In the genomic region with DNA sequence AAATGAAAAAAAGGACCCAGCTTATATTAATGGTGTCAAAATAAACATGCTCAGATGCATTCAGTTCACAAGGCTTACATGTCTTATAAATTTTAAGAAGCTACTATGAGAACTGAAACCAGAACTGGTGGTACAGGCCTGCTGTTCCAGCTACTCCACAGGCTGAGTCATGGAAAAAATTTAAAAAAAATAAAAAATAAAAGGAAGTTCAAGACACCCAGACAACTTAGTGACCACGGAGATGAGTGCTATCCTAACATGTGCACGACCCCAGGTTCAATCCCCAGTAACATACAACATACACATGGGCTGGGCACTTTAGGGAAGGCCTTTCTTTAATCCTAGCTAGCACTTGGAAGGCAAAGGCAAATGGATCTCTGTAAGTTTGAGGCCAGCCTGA, we compare ENCODE assay signal across 18 mouse cellular contexts. TPM values are rescaled to one million over a fixed set of nuclear protein-coding genes. Genes with fewer than 3 reads are reported as not detected.
A peak's percentile ranks its signal among the peaks of the same experiment; 100 is the strongest.
DNase-seq lines count a peak whose midpoint lies in the region; ATAC-seq and TF ChIP-seq lines count a peak whose summit lies in the region.
"Had no signal": no experiment of that assay in that cellular context is flagged by ENCODE, and none has a peak within 500 bp of the region (broad histone marks: within the 10 kb centered on the region; RNA-seq: fewer than 3 reads in every experiment).

No protein-coding gene starts in this region.

- H3K4me1 ChIP-seq in hindbrain, embryonic 15.5 days (replicated peaks), result peaks cover 26% of the 10 kb centered on the region
- H3K4me1 ChIP-seq in hindbrain, embryonic 11.5 days (replicated peaks; ENCODE audit: control insufficient read depth, insufficient read depth, low read length), result peaks cover 2% of the 10 kb centered on the region; the same call in 1 of the 2 replicates
- H3K4me1 ChIP-seq in lung, postnatal 0 days (ENCODE audit: insufficient read depth, low read depth, low read length), result peaks cover 11% of the 10 kb centered on the region; the same call in 1 of the 2 replicates
- H3K4me1 ChIP-seq in embryonic fibroblast, embryonic 13.5 days (ENCODE audit: control insufficient read depth, insufficient read depth, low read length), result peaks cover 8% of the 10 kb centered on the region
- H3K4me1 ChIP-seq in stomach, postnatal 0 days (replicated peaks; ENCODE audit: control insufficient read depth, insufficient read depth), result no peaks in the 10 kb centered on the region
- peaks cover 12% of the 10 kb centered on the region for H3K4me1 ChIP-seq in hindbrain, embryonic 16.5 days (ENCODE audit: control insufficient read depth, insufficient read depth, low read depth, low read length)

- H3K4me2 ChIP-seq in hindbrain, embryonic 15.5 days, result peak overlapping the region; percentile 94; the same call in 1 of the 2 replicates
- no peak overlapping the region for H3K4me2 ChIP-seq in hindbrain, embryonic 11.5 days (replicated peaks; ENCODE audit: low read depth, low read length)
- no peak overlapping the region for H3K4me2 ChIP-seq in lung, postnatal 0 days (replicated peaks; ENCODE audit: low read depth, low read length)
- H3K4me2 ChIP-seq in stomach, postnatal 0 days (replicated peaks; ENCODE audit: low read depth), result no peak overlapping the region
- no peak overlapping the region for H3K4me2 ChIP-seq in hindbrain, embryonic 16.5 days (ENCODE audit: low read length)

- H3K27me3 ChIP-seq in hindbrain, embryonic 15.5 days, result no peaks in the 10 kb centered on the region
- H3K27me3 ChIP-seq in hindbrain, embryonic 11.5 days (ENCODE audit: control insufficient read depth, insufficient read depth, low read length), result no peaks in the 10 kb centered on the region
- no peaks in the 10 kb centered on the region for H3K27me3 ChIP-seq in lung, postnatal 0 days (replicated peaks; ENCODE audit: insufficient read depth, low read length)
- H3K27me3 ChIP-seq in stomach, postnatal 0 days (ENCODE audit: control insufficient read depth, insufficient read depth, low read length), result no peaks in the 10 kb centered on the region
- H3K27me3 ChIP-seq in hindbrain, embryonic 16.5 days (replicated peaks; ENCODE audit: control insufficient read depth, insufficient read depth, low read length), result no peaks in the 10 kb centered on the region
- H3K27me3 ChIP-seq: heart, embryonic 15.5 days; hindbrain, embryonic 12.5 days had no signal

- TF ChIP-seq EP300 in lung, postnatal 0 days (IDR thresholded peaks at IDR 0.05), result no peak
- no peak for TF ChIP-seq EP300 in stomach, postnatal 0 days (optimal IDR thresholded peaks at IDR 0.05)

- ATAC-seq in hindbrain, embryonic 15.5 days (ENCODE audit: low FRiP score, low read depth), result no peak
- ATAC-seq in hindbrain, embryonic 11.5 days (ENCODE audit: low FRiP score), result no peak
- no peak for ATAC-seq in lung, postnatal 0 days
- ATAC-seq in stomach, postnatal 0 days (ENCODE audit: low FRiP score, low TSS enrichment), result no peak
- ATAC-seq in hindbrain, embryonic 16.5 days, result no peak

- TF ChIP-seq CTCF in lung, postnatal 0 days (IDR thresholded peaks at IDR 0.05), result no peak
- no peak for TF ChIP-seq CTCF in embryonic fibroblast, embryonic 13.5 days (IDR thresholded peaks at IDR 0.05; ENCODE audit: borderline replicate concordance, insufficient read depth, low read length)
- no peak for TF ChIP-seq CTCF in stomach, postnatal 0 days (IDR thresholded peaks at IDR 0.05; ENCODE audit: low read depth)

- H3K9ac ChIP-seq in hindbrain, embryonic 15.5 days, result no peak overlapping the region
- no peak overlapping the region for H3K9ac ChIP-seq in hindbrain, embryonic 11.5 days (ENCODE audit: low read depth, low read length)
- no peak overlapping the region for H3K9ac ChIP-seq in lung, postnatal 0 days (replicated peaks; ENCODE audit: low read depth)
- H3K9ac ChIP-seq in stomach, postnatal 0 days (ENCODE audit: low read length), result no peak overlapping the region
- no peak overlapping the region for H3K9ac ChIP-seq in hindbrain, embryonic 16.5 days (ENCODE audit: low read depth, low read length)

- H3K27ac ChIP-seq in hindbrain, embryonic 15.5 days (replicated peaks), result no peak overlapping the region
- no peak overlapping the region for H3K27ac ChIP-seq in hindbrain, embryonic 11.5 days (ENCODE audit: low read depth, low read length)
- H3K27ac ChIP-seq in lung, postnatal 0 days (ENCODE audit: low read length), result no peak overlapping the region
- H3K27ac ChIP-seq in embryonic fibroblast, embryonic 13.5 days (ENCODE audit: insufficient read depth, low read length), result 0 out of 2 replicates have a peak overlapping the region, but pooled peaks have one; percentile 58
- peak overlapping the region; percentile 95; the same call in 1 of the 2 replicates for H3K27ac ChIP-seq in stomach, postnatal 0 days (replicated peaks)
- no peak overlapping the region for H3K27ac ChIP-seq in hindbrain, embryonic 16.5 days (ENCODE audit: low read depth, low read length)

- no peak overlapping the region for H3K4me3 ChIP-seq in hindbrain, embryonic 15.5 days
- H3K4me3 ChIP-seq in hindbrain, embryonic 11.5 days (ENCODE audit: low read depth, low read length), result no peak overlapping the region
- no peak overlapping the region for H3K4me3 ChIP-seq in lung, postnatal 0 days (ENCODE audit: low read depth, low read length)
- no peak overlapping the region for H3K4me3 ChIP-seq in embryonic fibroblast, embryonic 13.5 days (ENCODE audit: insufficient read depth, low read length)
- H3K4me3 ChIP-seq in stomach, postnatal 0 days (ENCODE audit: low read depth, low read length), result no peak overlapping the region
- H3K4me3 ChIP-seq in hindbrain, embryonic 16.5 days (ENCODE audit: low read length), result no peak overlapping the region

- H3K36me3 ChIP-seq in hindbrain, embryonic 15.5 days, result peaks cover 5% of the 10 kb centered on the region; the same call in 1 of the 2 replicates
- H3K36me3 ChIP-seq in hindbrain, embryonic 11.5 days (ENCODE audit: control insufficient read depth, insufficient read depth, low read length), result no peaks in the 10 kb centered on the region
- H3K36me3 ChIP-seq in lung, postnatal 0 days (ENCODE audit: insufficient read depth, low read length), result 0 out of 2 replicates have a peak, but pooled peaks cover 4% of the 10 kb centered on the region
- no peaks in the 10 kb centered on the region; the same call in 1 of the 2 replicates for H3K36me3 ChIP-seq in stomach, postnatal 0 days (ENCODE audit: control insufficient read depth, insufficient read depth, low read length)
- H3K36me3 ChIP-seq in hindbrain, embryonic 16.5 days (ENCODE audit: control insufficient read depth, insufficient read depth, low read length), result no peaks in the 10 kb centered on the region
- H3K36me3 ChIP-seq: hindbrain, embryonic 12.5 days had no signal

- WGBS in hindbrain, embryonic 15.5 days, result 91% methylated on average over 2 of the region's 2 CpGs
- WGBS in hindbrain, embryonic 11.5 days, result 89% methylated on average over 2 of the region's 2 CpGs
- 63% methylated on average over 2 of the region's 2 CpGs for WGBS in lung, postnatal 0 days
- 61% methylated on average over 2 of the region's 2 CpGs for WGBS in stomach, postnatal 0 days
- 95% methylated on average over 2 of the region's 2 CpGs for WGBS in hindbrain, embryonic 16.5 days

- no peak for TF ChIP-seq POLR2A in embryonic fibroblast, embryonic 13.5 days (IDR thresholded peaks at IDR 0.05; ENCODE audit: low read depth, low read length)

- H3K9me3 ChIP-seq in hindbrain, embryonic 15.5 days, result no peaks in the 10 kb centered on the region
- no peaks in the 10 kb centered on the region for H3K9me3 ChIP-seq in hindbrain, embryonic 11.5 days (ENCODE audit: control insufficient read depth, low read length)
- H3K9me3 ChIP-seq in lung, postnatal 0 days (ENCODE audit: low read length), result no peaks in the 10 kb centered on the region
- H3K9me3 ChIP-seq in stomach, postnatal 0 days (ENCODE audit: control insufficient read depth, low read length), result no peaks in the 10 kb centered on the region
- H3K9me3 ChIP-seq in hindbrain, embryonic 16.5 days (ENCODE audit: control insufficient read depth, low read length), result no peaks in the 10 kb centered on the region
- H3K9me3 ChIP-seq: G1E; heart, embryonic 15.5 days; hindbrain, embryonic 12.5 days; midbrain, embryonic 13.5 days had no signal

- DNase-seq in hindbrain, embryonic 11.5 days (ENCODE audit: low spot score), result no peak
- DNase-seq in lung, postnatal 0 days (ENCODE audit: low spot score), result peak; percentile 44
- DNase-seq in lung, postnatal 4 days, result no peak
- DNase-seq in stomach, postnatal 0 days (ENCODE audit: low spot score), result no peak
- DNase-seq in adrenal gland, adult (ENCODE audit: inconsistent age in 2 of 2, low spot score in 1 of 2), result no peak
- DNase-seq: adrenal gland, postnatal 14 days; cerebellum, adult 9-10 months; embryo, embryonic 11 days; kidney, adult 2 months; lung, postnatal 14 days; thymus, adult 18-20 months had no signal

RNA-seq across cellular contexts. Expression of a gene that starts 0.7 kb away (rescaled TPM):
- 12.8 and 14.2 TPM in 2 replicates for polyA plus RNA-seq in hindbrain, embryonic 15.5 days (2015; fragmentation: Nextera tagmentation; extraction: Ambion mirVana)
- 8.4 and 8.6 TPM in 2 replicates for polyA plus RNA-seq in hindbrain, embryonic 11.5 days (2014; fragmentation: Nextera tagmentation; extraction: Ambion mirVana)
- 15.3 and 15.5 TPM in 2 replicates for polyA plus RNA-seq in lung, postnatal 0 days (2015; fragmentation: Nextera tagmentation; extraction: Ambion mirVana)
- 40.3 and 44.5 TPM in 2 replicates for polyA plus RNA-seq in embryonic fibroblast, embryonic 13.5 days (2011; ENCODE audit: insufficient read length, low read depth, missing spikeins)
- 5.0 and 5.1 TPM in 2 replicates for polyA plus RNA-seq in stomach, postnatal 0 days (2015; fragmentation: Nextera tagmentation; extraction: Ambion mirVana)
- polyA plus RNA-seq in hindbrain, embryonic 16.5 days (2015; fragmentation: Nextera tagmentation; extraction: Ambion mirVana), result 13.8 and 17.7 TPM in 2 replicates

RNA-seq across cellular contexts. Expression of a gene that starts 29.2 kb away (rescaled TPM):
- 33.0 and 37.2 TPM in 2 replicates for polyA plus RNA-seq in hindbrain, embryonic 15.5 days (2015; fragmentation: Nextera tagmentation; extraction: Ambion mirVana)
- polyA plus RNA-seq in hindbrain, embryonic 11.5 days (2014; fragmentation: Nextera tagmentation; extraction: Ambion mirVana), result 34.4 and 42.5 TPM in 2 replicates
- 51.0 and 53.9 TPM in 2 replicates for polyA plus RNA-seq in lung, postnatal 0 days (2015; fragmentation: Nextera tagmentation; extraction: Ambion mirVana)
- polyA plus RNA-seq in embryonic fibroblast, embryonic 13.5 days (2011; ENCODE audit: insufficient read length, low read depth, missing spikeins), result 55.8 and 62.6 TPM in 2 replicates
- 27.4 and 34.3 TPM in 2 replicates for polyA plus RNA-seq in stomach, postnatal 0 days (2015; fragmentation: Nextera tagmentation; extraction: Ambion mirVana)
- polyA plus RNA-seq in hindbrain, embryonic 16.5 days (2015; fragmentation: Nextera tagmentation; extraction: Ambion mirVana), result 31.5 and 34.7 TPM in 2 replicates

RNA-seq across cellular contexts. Expression of a gene that starts 55.7 kb away (rescaled TPM):
- polyA plus RNA-seq in hindbrain, embryonic 15.5 days (2015; fragmentation: Nextera tagmentation; extraction: Ambion mirVana), result 84.0 and 84.3 TPM in 2 replicates
- 104 and 111 TPM in 2 replicates for polyA plus RNA-seq in hindbrain, embryonic 11.5 days (2014; fragmentation: Nextera tagmentation; extraction: Ambion mirVana)
- 35.8 and 43.2 TPM in 2 replicates for polyA plus RNA-seq in lung, postnatal 0 days (2015; fragmentation: Nextera tagmentation; extraction: Ambion mirVana)
- polyA plus RNA-seq in embryonic fibroblast, embryonic 13.5 days (2011; ENCODE audit: insufficient read length, low read depth, missing spikeins), result 136 and 147 TPM in 2 replicates
- 33.3 and 33.7 TPM in 2 replicates for polyA plus RNA-seq in stomach, postnatal 0 days (2015; fragmentation: Nextera tagmentation; extraction: Ambion mirVana)
- 81.8 and 89.3 TPM in 2 replicates for polyA plus RNA-seq in hindbrain, embryonic 16.5 days (2015; fragmentation: Nextera tagmentation; extraction: Ambion mirVana)

Comparison
In these comparisons a context has a peak if more than half of its experiments do, and no peak if none do; other contexts are left out.
1. H3K27ac ChIP-seq: peak in embryonic fibroblast, embryonic 13.5 days (single experiment) and stomach, postnatal 0 days (single experiment); none in hindbrain, embryonic 15.5 days (single experiment), hindbrain, embryonic 11.5 days (single experiment), lung, postnatal 0 days (single experiment) and hindbrain, embryonic 16.5 days (single experiment).